Mouse (Mus musculus) bone marrow macrophage, adult 2 months (primary cell): ENCODE data around the gene Rph3al. TPM values are rescaled to one million over a fixed set of nuclear protein-coding genes. Genes with fewer than 3 reads are reported as not detected.

Experiments used
- H3K27ac ChIP-seq: 2 replicates; pipeline ENCODE4 v1.5.1; 2012; ENCODE audit warnings: low read depth, low read length; ENCODE audit not compliant: insufficient read depth
- H3K4me1 ChIP-seq: 2 replicates; pipeline ENCODE4 v1.6.1; 2012; ENCODE audit warnings: low read length; ENCODE audit not compliant: control insufficient read depth, insufficient read depth
- H3K4me3 ChIP-seq: 2 replicates; pipeline ENCODE4 v1.5.1; 2012; ENCODE audit warnings: mild to moderate bottlenecking, low read length, moderate library complexity; ENCODE audit not compliant: insufficient read depth
- CTCF ChIP-seq: IDR thresholded peaks from 2 replicates; pipeline ENCODE4 v1.5.1; 2012; ENCODE audit warnings: low read depth, mild to moderate bottlenecking, low read length, moderate library complexity
- POLR2A ChIP-seq: IDR thresholded peaks from 2 replicates; pipeline ENCODE4 v1.6.1; 2012; ENCODE audit warnings: mild to moderate bottlenecking, low read depth, low read length, borderline replicate concordance
- polyA plus RNA-seq: library from polyadenylated mRNA; stranded (reverse); fragments of >200 nt; gene quantifications from 2 replicates; pipeline ENCODE4 v1.2.4, GENCODE M21; 2012; ENCODE audit not compliant: missing spikeins, insufficient read depth, insufficient read length

The Rph3al gene
- polyA plus RNA-seq, 1 experiment: not detected

GRCm38 (mm10) chr11:75954896-75955295, 16.7 kb upstream of the Rph3al start:
- H3K4me3 ChIP-seq: no peak overlapping the region
- H3K4me1 ChIP-seq: no peaks in the 10 kb centered on the region
- no peak overlapping the region for H3K27ac ChIP-seq
- TF ChIP-seq CTCF (no peak), POLR2A (no peak)

- no peak for TF ChIP-seq POLR2A
- no peak for TF ChIP-seq CTCF
- H3K4me1 ChIP-seq: no peaks in the 10 kb centered on the region
Observed at GRCm38 (mm10) chr11:75951895-75952294, 13.7 kb upstream of the Rph3al start.

GRCm38 (mm10) chr11:75950459-75950858, 12.2 kb upstream of the Rph3al start:
- no peak for TF ChIP-seq CTCF
- no peak for TF ChIP-seq POLR2A
- H3K4me1 ChIP-seq: no peaks in the 10 kb centered on the region
- H3K27ac ChIP-seq: no peak overlapping the region
- H3K4me3 ChIP-seq: no peak overlapping the region

More at GRCm38 (mm10) chr11:75951895-75952294, 13.7 kb upstream of the Rph3al start:
- H3K4me3 ChIP-seq: no peak overlapping the region
- H3K27ac ChIP-seq: no peak overlapping the region

GRCm38 (mm10) chr11:75948789-75949188, 10.6 kb upstream of the Rph3al start:
- TF ChIP-seq POLR2A (no peak), CTCF (no peak)
- Histone ChIP-seq H3K4me3 (no peak overlapping the region), H3K27ac (no peak overlapping the region)

GRCm38 (mm10) chr11:75947223-75947622, 9.0 kb upstream of the Rph3al start:
- no peaks in the 10 kb centered on the region for H3K4me1 ChIP-seq
- no peak for TF ChIP-seq CTCF
- no peak for TF ChIP-seq POLR2A
- H3K27ac ChIP-seq: no peak overlapping the region
- no peak overlapping the region for H3K4me3 ChIP-seq

More at GRCm38 (mm10) chr11:75948789-75949188, 10.6 kb upstream of the Rph3al start:
- no peaks in the 10 kb centered on the region for H3K4me1 ChIP-seq

- Histone ChIP-seq H3K27ac (no peak overlapping the region), H3K4me1 (no peaks in the 10 kb centered on the region), H3K4me3 (no peak overlapping the region)
- TF ChIP-seq CTCF (no peak), POLR2A (no peak)
Observed at GRCm38 (mm10) chr11:75945805-75946450, 7.7 kb upstream of the Rph3al start.

- TF ChIP-seq POLR2A: no peak
- no peak for TF ChIP-seq CTCF
- Histone ChIP-seq H3K4me1 (peaks cover 10% of the 10 kb centered on the region), H3K4me3 (no peak overlapping the region), H3K27ac (no peak overlapping the region)
Observed at GRCm38 (mm10) chr11:75937370-75937871, 808 bp downstream of the Rph3al start.

- no peak overlapping the region for H3K4me3 ChIP-seq
- no peak for TF ChIP-seq POLR2A
- TF ChIP-seq CTCF: no peak
Observed at GRCm38 (mm10) chr11:75935819-75936430, 2.3 kb downstream of the Rph3al start.

GRCm38 (mm10) chr11:75934425-75934824, 3.8 kb downstream of the Rph3al start:
- Histone ChIP-seq H3K4me1 (peaks cover 10% of the 10 kb centered on the region), H3K4me3 (no peak overlapping the region), H3K27ac (no peak overlapping the region)
- no peak for TF ChIP-seq POLR2A
- no peak for TF ChIP-seq CTCF

More at GRCm38 (mm10) chr11:75935819-75936430, 2.3 kb downstream of the Rph3al start:
- H3K4me1 ChIP-seq: peaks cover 10% of the 10 kb centered on the region
- H3K27ac ChIP-seq: no peak overlapping the region

GRCm38 (mm10) chr11:75933371-75933770, 4.9 kb downstream of the Rph3al start:
- H3K27ac ChIP-seq: no peak overlapping the region
- no peak overlapping the region for H3K4me3 ChIP-seq
- peaks cover 10% of the 10 kb centered on the region for H3K4me1 ChIP-seq

More at GRCm38 (mm10) chr11:75933371-75933770, 4.9 kb downstream of the Rph3al start:
- TF ChIP-seq POLR2A (no peak), CTCF (no peak)
